ENCODE assay signal across 9 mouse cellular contexts in genomic region chr3:105090981-105091380, GRCm38 (mm10). TPM values are rescaled to one million over a fixed set of nuclear protein-coding genes. Genes with fewer than 3 reads are reported as not detected.
A peak's percentile ranks its signal among the peaks of the same experiment; 100 is the strongest.
DNase-seq lines count a peak whose midpoint lies in the region; ATAC-seq and TF ChIP-seq lines count a peak whose summit lies in the region.
"Had no signal": no experiment of that assay in that cellular context is flagged by ENCODE, and none has a peak within 500 bp of the region (broad histone marks: within the 10 kb centered on the region; RNA-seq: fewer than 3 reads in every experiment).

No protein-coding gene starts in this region.

- no peak for TF ChIP-seq EP300 in CH12.LX (IDR thresholded peaks at IDR 0.05; ENCODE audit: low read length)

- H3K79me2 ChIP-seq in CH12.LX (replicated peaks; ENCODE audit: control insufficient read depth, extremely low read depth, insufficient read depth, poor library complexity, severe bottlenecking): no peaks in the 10 kb centered on the region

- peaks cover 0 to 15% of the 10 kb centered on the region in 2 experiments; a peak in 2 of 4 replicates for H3K4me1 ChIP-seq in CH12.LX (ENCODE audit: control insufficient read depth in 1 of 2, insufficient read depth in 2 of 2)
- H3K4me1 ChIP-seq in kidney, embryonic 16.5 days (ENCODE audit: insufficient read depth, low read length): peaks cover 8% of the 10 kb centered on the region
- no peaks in the 10 kb centered on the region for H3K4me1 ChIP-seq in liver, embryonic 11.5 days (replicated peaks; ENCODE audit: control insufficient read depth, insufficient read depth, low read length)
- H3K4me1 ChIP-seq in stomach, embryonic 15.5 days: no peaks in the 10 kb centered on the region

- no peak overlapping the region for H3K9ac ChIP-seq in CH12.LX (ENCODE audit: insufficient read depth, low read depth)
- H3K9ac ChIP-seq in kidney, embryonic 16.5 days (replicated peaks; ENCODE audit: low read length): no peak overlapping the region
- H3K9ac ChIP-seq in liver, embryonic 11.5 days (ENCODE audit: low read depth, low read length): no peak overlapping the region
- no peak overlapping the region for H3K9ac ChIP-seq in stomach, embryonic 15.5 days

- dilution Hi-C loops in CH12.LX (cut with MboI; ENCODE audit: extremely low pct_ligation_motif_present, extremely low pct_unique_long_range_greater_than_20kb, low sequenced_read_pairs): no loop called here

- TF ChIP-seq POLR2A in CH12.LX (IDR thresholded peaks at IDR 0.05; ENCODE audit: low read depth, low read length): no peak

- no peak for DNase-seq in cerebellum, adult 11 months
- peak; percentile 55 for DNase-seq in CH12.LX (ENCODE audit: extremely low read depth)
- no peak for DNase-seq in liver, embryonic 11.5 days (ENCODE audit: low spot score)

- no peak overlapping the region for H3K4me3 ChIP-seq in CH12.LX (replicated peaks in 1 of 3; ENCODE audit: low read depth in 2 of 3, low read length in 2 of 3, poor library complexity in 1 of 3)
- no peak overlapping the region for H3K4me3 ChIP-seq in kidney, embryonic 16.5 days (ENCODE audit: low read length)
- no peak overlapping the region for H3K4me3 ChIP-seq in liver, embryonic 11.5 days (ENCODE audit: low read depth, low read length)
- no peak overlapping the region for H3K4me3 ChIP-seq in stomach, embryonic 15.5 days (replicated peaks)

- in situ Hi-C loops in CH12.LX (cut with MboI; ENCODE audit: low pct_ligation_motif_present, low pct_unique_long_range_greater_than_20kb, low sequenced_read_pairs): no loop called here

- no peaks in the 10 kb centered on the region for H3K9me3 ChIP-seq in CH12.LX (replicated peaks; ENCODE audit: low read length)
- no peaks in the 10 kb centered on the region for H3K9me3 ChIP-seq in kidney, embryonic 16.5 days (ENCODE audit: low read length)
- no peaks in the 10 kb centered on the region for H3K9me3 ChIP-seq in liver, embryonic 11.5 days (ENCODE audit: control insufficient read depth, low read length)
- H3K9me3 ChIP-seq in stomach, embryonic 15.5 days: no peaks in the 10 kb centered on the region

- peak; percentile 54 for TF ChIP-seq RAD21 in CH12.LX (IDR thresholded peaks at IDR 0.05; ENCODE audit: low read depth, low read length)

- ATAC-seq in cerebellum, adult (ENCODE audit: insufficient number of reproducible peaks, low FRiP score, low TSS enrichment): 0 out of 2 replicates have a peak, but pooled peaks have one; percentile 41
- peak; percentile 75 for ATAC-seq in common myeloid progenitor, adult 5-6 weeks (replicated peaks; ENCODE audit: low read depth, poor library complexity, severe bottlenecking)
- ATAC-seq in granulocyte monocyte progenitor cell, adult 5-6 weeks (replicated peaks; ENCODE audit: poor library complexity, severe bottlenecking): peak; percentile 72
- peak; percentile 72; the same call in 1 of the 2 replicates for ATAC-seq in kidney, embryonic 16.5 days (ENCODE audit: low FRiP score, low TSS enrichment)
- ATAC-seq in liver, embryonic 11.5 days (replicated peaks; ENCODE audit: low FRiP score): 0 out of 2 replicates have a peak, but pooled peaks have one; percentile 36
- peak; percentile 78 for ATAC-seq in stomach, embryonic 15.5 days (ENCODE audit: insufficient read depth, low FRiP score, low read depth)

- no peak overlapping the region for H3K27ac ChIP-seq in CH12.LX (ENCODE audit: insufficient read depth, low read depth)
- no peak overlapping the region for H3K27ac ChIP-seq in kidney, embryonic 16.5 days (ENCODE audit: low read length)
- no peak overlapping the region for H3K27ac ChIP-seq in liver, embryonic 11.5 days (ENCODE audit: low read depth, low read length)
- H3K27ac ChIP-seq in stomach, embryonic 15.5 days: no peak overlapping the region

- WGBS in kidney, embryonic 16.5 days: 33% methylated on average over 3 of the region's 3 CpGs
- 40% methylated on average over 3 of the region's 3 CpGs for WGBS in liver, embryonic 11.5 days
- WGBS in stomach, embryonic 15.5 days: 26% methylated on average over 3 of the region's 3 CpGs

- peak overlapping the region; percentile 21; the same call in 1 of the 2 replicates for H3K4me2 ChIP-seq in CH12.LX (ENCODE audit: insufficient read depth, low read depth, poor library complexity, severe bottlenecking)
- no peak overlapping the region for H3K4me2 ChIP-seq in kidney, embryonic 16.5 days (replicated peaks; ENCODE audit: low read depth, low read length)
- no peak overlapping the region for H3K4me2 ChIP-seq in liver, embryonic 11.5 days
- H3K4me2 ChIP-seq in stomach, embryonic 15.5 days: no peak overlapping the region

- no peaks in the 10 kb centered on the region for H3K27me3 ChIP-seq in CH12.LX (replicated peaks)
- H3K27me3 ChIP-seq in kidney, embryonic 16.5 days (ENCODE audit: insufficient read depth, low read length): no peaks in the 10 kb centered on the region
- H3K27me3 ChIP-seq in liver, embryonic 11.5 days (replicated peaks; ENCODE audit: control insufficient read depth, insufficient read depth, low read length): no peaks in the 10 kb centered on the region
- H3K27me3 ChIP-seq in stomach, embryonic 15.5 days (replicated peaks): no peaks in the 10 kb centered on the region

- no peaks in the 10 kb centered on the region for H3K36me3 ChIP-seq in CH12.LX (replicated peaks in 1 of 2; ENCODE audit: control insufficient read depth in 1 of 2, insufficient read depth in 1 of 2, low read length in 1 of 2)
- H3K36me3 ChIP-seq in kidney, embryonic 16.5 days (ENCODE audit: insufficient read depth, low read length): no peaks in the 10 kb centered on the region
- H3K36me3 ChIP-seq in liver, embryonic 11.5 days (ENCODE audit: control insufficient read depth, insufficient read depth, low read length): no peaks in the 10 kb centered on the region
- H3K36me3 ChIP-seq in stomach, embryonic 15.5 days: no peaks in the 10 kb centered on the region

- peak in 1 of 2 experiments; percentile 69; a peak in 2 of 4 replicates for TF ChIP-seq CTCF in CH12.LX (conservative IDR thresholded peaks at IDR 0.05 in 1 of 2, IDR thresholded peaks at IDR 0.05 in 1 of 2; ENCODE audit: low read depth in 2 of 2, low read length in 2 of 2)

TF ChIP-seq in CH12.LX, 34 proteins besides CTCF, POLR2A, EP300 and RAD21:
- no peak for TF ChIP-seq TCF12 (IDR thresholded peaks at IDR 0.05; ENCODE audit: low read depth, low read length)
- TF ChIP-seq SMC3 (IDR thresholded peaks at IDR 0.05; ENCODE audit: low read depth, low read length): peak; percentile 60
- TF ChIP-seq MEF2A (IDR thresholded peaks at IDR 0.05; ENCODE audit: borderline replicate concordance, low read depth, low read length): no peak
- TF ChIP-seq UBTF (IDR thresholded peaks at IDR 0.05; ENCODE audit: low read depth, low read length): no peak
- TF ChIP-seq E2F4 (IDR thresholded peaks at IDR 0.05; ENCODE audit: insufficient replicate concordance, low read depth, low read length): no peak
- TF ChIP-seq CHD2 (IDR thresholded peaks at IDR 0.05; ENCODE audit: low read length): 0 out of 2 replicates have a peak, but pooled peaks have one; percentile 13
- TF ChIP-seq HCFC1 (IDR thresholded peaks at IDR 0.05; ENCODE audit: low read depth, low read length): no peak
TF ChIP-seq in CH12.LX: peak in this region for 2.

RNA-seq across cellular contexts. Expression of gene 4930564D02Rik, which starts 24.3 kb away (rescaled TPM):
- total RNA-seq in CH12.LX (2012; rRNA removed) (not detected in 2 replicates), CH12.LX (2014; rRNA removed) (not detected in 2 replicates)
- polyA plus RNA-seq in CH12.LX (2012; ENCODE audit: insufficient read length, low read depth): not detected in 2 replicates
- total RNA-seq in common myeloid progenitor, adult 5-6 weeks (2017): not detected in 2 replicates
- total RNA-seq in granulocyte monocyte progenitor cell, adult 5-6 weeks (2014; fragmentation: Nextera tagmentation): not detected in 2 replicates
- not detected in 2 replicates for total RNA-seq in granulocyte monocyte progenitor cell, adult 5-6 weeks (2017)
- not detected in 2 replicates for polyA plus RNA-seq in kidney, embryonic 16.5 days (2015; fragmentation: Nextera tagmentation; extraction: Ambion mirVana)
- polyA plus RNA-seq in liver, embryonic 11.5 days (2014; fragmentation: Nextera tagmentation; extraction: Ambion mirVana): not detected in 2 replicates
- polyA plus RNA-seq in stomach, embryonic 15.5 days (2015; fragmentation: Nextera tagmentation; extraction: Ambion mirVana): not detected in 2 replicates
- total RNA-seq: left cerebral cortex, postnatal 10 days had no signal

RNA-seq across cellular contexts. Expression of gene Cttnbp2nl, which starts 38.0 kb away (rescaled TPM):
- total RNA-seq in CH12.LX (2012; rRNA removed): 0.17 and 0.21 TPM in 2 replicates
- total RNA-seq in CH12.LX (2014; rRNA removed): 0.28 and 0.43 TPM in 2 replicates
- polyA plus RNA-seq in CH12.LX (2012; ENCODE audit: insufficient read length, low read depth): 0.70 and 0.78 TPM in 2 replicates
- under 0.01 and 0.10 TPM in 2 replicates for total RNA-seq in common myeloid progenitor, adult 5-6 weeks (2017)
- total RNA-seq in granulocyte monocyte progenitor cell, adult 5-6 weeks (2014; fragmentation: Nextera tagmentation): 1.8 TPM in 1 of 2 replicates, not detected in the other
- 0.78 TPM in 1 of 2 replicates, not detected in the other for total RNA-seq in granulocyte monocyte progenitor cell, adult 5-6 weeks (2017)
- 28.6 and 29.3 TPM in 2 replicates for polyA plus RNA-seq in kidney, embryonic 16.5 days (2015; fragmentation: Nextera tagmentation; extraction: Ambion mirVana)
- polyA plus RNA-seq in liver, embryonic 11.5 days (2014; fragmentation: Nextera tagmentation; extraction: Ambion mirVana): 12.1 and 12.6 TPM in 2 replicates
- 22.9 and 23.0 TPM in 2 replicates for polyA plus RNA-seq in stomach, embryonic 15.5 days (2015; fragmentation: Nextera tagmentation; extraction: Ambion mirVana)
